Mouse (Mus musculus) midbrain, embryonic 12.5 days (tissue): Measurements from ENCODE around the gene Zfp418. TPM values are rescaled to one million over a fixed set of nuclear protein-coding genes. Genes with fewer than 3 reads are reported as not detected.
"Not testable (repeated sequence)": the region's sequence is repeated elsewhere in the genome, so short reads cannot be mapped to it uniquely, and the experiment has no call there.

Experiments used
- ATAC-seq: fragments of 200-750 bp; cut with Nextera tagmentation; 2 replicates; pipeline ENCODE4 v1.8.0; 2017; ENCODE audit warnings: low read depth, moderate TSS enrichment, moderate library complexity; ENCODE audit not compliant: low FRiP score
- H3K27ac ChIP-seq: fragments of 300-500 bp; sonication (generic); replicated peaks from 2 replicates; pipeline ENCODE4 v1.5.1; 2016; ENCODE audit warnings: mild to moderate bottlenecking
- H3K27me3 ChIP-seq: fragments of 300-500 bp; sonication (generic); 2 replicates; pipeline ENCODE4 v1.6.1; 2016; ENCODE audit warnings: mild to moderate bottlenecking
- H3K36me3 ChIP-seq: fragments of 300-500 bp; sonication (generic); 2 replicates; pipeline ENCODE4 v1.6.1; 2016
- H3K4me1 ChIP-seq: fragments of 300-500 bp; sonication (generic); 2 replicates; pipeline ENCODE4 v1.6.1; 2016
- H3K4me2 ChIP-seq: fragments of 300-500 bp; sonication (generic); replicated peaks from 2 replicates; pipeline ENCODE4 v1.6.1; 2016; ENCODE audit warnings: mild to moderate bottlenecking, moderate library complexity
- H3K4me3 ChIP-seq: fragments of 300-500 bp; sonication (generic); 2 replicates; pipeline ENCODE4 v1.5.1; 2016; ENCODE audit warnings: mild to moderate bottlenecking
- H3K9ac ChIP-seq: fragments of 300-500 bp; sonication (generic); replicated peaks from 2 replicates; pipeline ENCODE4 v1.6.1; 2016; ENCODE audit warnings: mild to moderate bottlenecking, moderate library complexity
- H3K9me3 ChIP-seq: fragments of 300-500 bp; sonication (generic); 2 replicates; pipeline ENCODE4 v1.6.1; 2016; ENCODE audit warnings: mild to moderate bottlenecking
- WGBS: fragments of 180-500 bp; shearing (Covaris S2); methylation state at CpG from one replicate; pipeline ENCODE4 v1.1.7; 2016; 5-methylcytosine and 5-hydroxymethylcytosine counted together
- polyA plus RNA-seq: library from polyadenylated mRNA; unstranded; fragments of >200 nt; fragmentation: Nextera tagmentation; extraction: Ambion mirVana; gene quantifications from 2 replicates; pipeline ENCODE4 v1.2.1, GENCODE M21; 2016

The Zfp418 gene
- polyA plus RNA-seq, 1 experiment from 2014 or later, result 3.3 TPM

DNA sequence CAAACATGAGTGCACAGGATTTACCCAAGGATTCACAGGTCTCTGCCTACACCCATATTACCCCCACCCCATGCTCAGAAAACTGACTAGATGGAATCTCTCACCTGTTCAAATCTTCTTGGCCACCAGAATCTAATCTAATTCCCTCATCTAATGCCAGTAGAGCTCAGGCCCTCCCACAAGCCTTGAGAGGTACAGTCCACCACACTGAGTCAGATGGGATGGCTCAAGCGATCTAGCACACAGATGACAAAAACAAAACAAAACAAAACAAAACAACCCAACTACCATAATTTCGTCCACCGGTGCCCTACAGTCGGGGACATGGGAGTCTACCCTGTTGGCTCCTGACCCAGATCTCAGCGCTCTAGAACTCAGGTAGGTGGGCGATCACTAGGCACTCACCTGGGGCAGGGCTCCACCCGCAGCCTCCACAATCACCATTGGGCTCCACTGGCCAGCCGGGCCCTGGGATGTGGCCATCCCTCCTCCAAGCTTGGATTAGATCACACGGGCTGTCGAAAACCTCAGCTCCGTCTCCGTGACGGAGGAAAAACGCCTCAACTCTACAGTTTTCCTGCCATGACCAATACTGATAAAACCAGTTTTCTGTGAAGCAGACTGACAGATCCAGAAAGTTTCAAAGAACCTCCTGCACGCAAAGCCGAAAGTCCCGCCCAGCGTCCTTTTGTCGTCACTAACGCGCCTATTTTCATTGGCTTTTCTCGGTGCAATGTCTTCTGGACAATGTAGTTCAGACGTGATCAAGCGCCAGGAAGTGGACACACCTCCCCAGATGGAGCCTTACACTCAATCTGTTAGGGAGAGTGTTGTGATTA, 38.4 kb downstream of the Zfp418 start, which contains the start of gene Zfp772:
Gene Zfp772 (minus strand): TSS at position 686 of the 839 bp plus-strand sequence.
- not testable (repeated sequence) for H3K27ac ChIP-seq, H3K27me3 ChIP-seq, H3K9me3 ChIP-seq, H3K4me1 ChIP-seq, H3K36me3 ChIP-seq
- peak; percentile 54; the same call in 1 of the 2 replicates for ATAC-seq
- H3K4me2 ChIP-seq, result peak within 1 kb of the TSS; percentile 59
- peak within 1 kb of the TSS; percentile 51 for H3K4me3 ChIP-seq
- peak within 1 kb of the TSS; percentile 57 for H3K9ac ChIP-seq
- WGBS, result 2% methylated on average over 24 of the region's 24 CpGs

Other genes with a start within 250 kb of the Zfp418 start
- not detected in 2 replicates for gene Aurkc, start 176.0 kb upstream of the Zfp418 start, polyA plus RNA-seq
- 15.7 and 17.2 TPM in 2 replicates for gene Zfp954, start 49.8 kb upstream of the Zfp418 start, polyA plus RNA-seq
- gene Zfp773, start 34.6 kb upstream of the Zfp418 start, polyA plus RNA-seq, result 12.1 and 14.9 TPM in 2 replicates
- 9.4 and 9.7 TPM in 2 replicates for gene Zfp772, start 38.7 kb downstream of the Zfp418 start, polyA plus RNA-seq
- 0.37 and 0.65 TPM in 2 replicates for gene Vmn2r29, start 76.0 kb downstream of the Zfp418 start, polyA plus RNA-seq
- 3.3 and 3.8 TPM in 2 replicates for gene Gm45844, start 107.0 kb downstream of the Zfp418 start, polyA plus RNA-seq
- 90.2 and 90.9 TPM in 2 replicates for gene Clcn4, start 129.5 kb downstream of the Zfp418 start, polyA plus RNA-seq
- gene Vmn2r30, start 166.3 kb downstream of the Zfp418 start, polyA plus RNA-seq, result not detected in 2 replicates
- not detected in 2 replicates for gene Gm45783, start 203.2 kb downstream of the Zfp418 start, polyA plus RNA-seq
- not detected in 2 replicates for gene Vmn2r31, start 228.4 kb downstream of the Zfp418 start, polyA plus RNA-seq